Mouse (Mus musculus): ENCODE results near the gene Large1.
"Not testable (repeated sequence)": the region's sequence is repeated elsewhere in the genome, so short reads cannot be mapped to it uniquely, and the experiment has no call there.

DNA sequence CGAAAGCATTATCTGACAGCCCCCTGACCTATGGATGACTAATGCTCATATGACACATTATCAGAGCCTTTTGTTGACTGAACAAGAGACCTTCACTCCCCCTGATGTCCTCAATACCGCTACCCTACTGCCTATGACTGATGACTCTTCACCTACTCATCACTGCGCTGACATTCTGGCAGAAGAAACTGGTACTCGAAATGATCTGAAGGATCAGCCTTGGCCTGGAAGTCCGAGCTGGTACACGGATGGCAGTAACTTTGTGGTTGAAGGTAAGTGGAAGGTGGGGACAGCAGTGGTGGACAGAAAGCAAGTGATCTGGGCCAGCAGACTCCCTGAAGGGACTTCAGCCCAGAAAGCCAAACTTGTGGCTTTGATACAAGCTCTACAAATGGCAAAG is 19.7 kb upstream of the Large1 start:
- not testable (repeated sequence) for TF ChIP-seq CTCF (conservative IDR thresholded peaks at IDR 0.05; ENCODE audit: low read length); NANOG (IDR thresholded peaks at IDR 0.05; ENCODE audit: borderline replicate concordance, low read length)

Measured in E14TG2a.4 (cell line).